Mouse (Mus musculus) liver, adult 2 months (tissue): ENCODE measurements at regions not wholly inside any gene's neighbourhood (a gene's known extent, or its start where the extent isn't known, plus 50 kb on each side); places are given as distances from the start of the nearest gene placed in this dataset.
A peak's percentile ranks its signal among the peaks of the same experiment; 100 is the strongest.

Experiments
- DNase-seq: peaks from one replicate; pipeline ENCODE4 v3.0.0-alpha.2; 2011; ENCODE audit warnings: low read depth, low spot score; ENCODE audit errors: extremely low read depth
- H3K27ac ChIP-seq: fragments of 200-500 bp; replicated peaks from 2 replicates; pipeline ENCODE4 v1.5.1; 2012; ENCODE audit warnings: low read depth, mild to moderate bottlenecking, control low read depth, inconsistent platforms, low read length; ENCODE audit not compliant: insufficient read depth
- H3K27me3 ChIP-seq: fragments of 200-500 bp; 2 replicates; pipeline ENCODE4 v1.6.1; 2012; ENCODE audit warnings: mild to moderate bottlenecking, moderate library complexity, low read length, inconsistent platforms; ENCODE audit not compliant: control insufficient read depth, insufficient read depth
- H3K36me3 ChIP-seq: fragments of 200-500 bp; 2 replicates; pipeline ENCODE4 v1.6.1; 2012; ENCODE audit warnings: low read length, inconsistent platforms; ENCODE audit not compliant: control insufficient read depth, insufficient read depth
- H3K4me1 ChIP-seq: fragments of 200-500 bp; 2 replicates; pipeline ENCODE4 v1.6.1; 2011; ENCODE audit warnings: low read length; ENCODE audit not compliant: control insufficient read depth, insufficient read depth
- H3K4me3 ChIP-seq: fragments of 200-500 bp; 2 replicates; pipeline ENCODE4 v1.5.1; 2011; ENCODE audit warnings: low read depth, mild to moderate bottlenecking, control low read depth, low read length, moderate library complexity; ENCODE audit not compliant: insufficient read depth
- H3K79me2 ChIP-seq: fragments of 200-500 bp; 2 replicates; pipeline ENCODE4 v1.6.1; 2012; ENCODE audit warnings: inconsistent platforms, mild to moderate bottlenecking, low read length, moderate library complexity; ENCODE audit not compliant: control insufficient read depth, insufficient read depth
- H3K9ac ChIP-seq: fragments of 200-500 bp; 2 replicates; pipeline ENCODE4 v1.6.1; 2012; ENCODE audit warnings: low read depth, mild to moderate bottlenecking, control low read depth, inconsistent platforms, low read length
- CTCF ChIP-seq: fragments of 200-500 bp; IDR thresholded peaks from 2 replicates; pipeline ENCODE4 v1.5.1; 2011; ENCODE audit warnings: low read depth, low read length, control low read depth
- POLR2A ChIP-seq: fragments of 200-500 bp; IDR thresholded peaks from 2 replicates; pipeline ENCODE4 v1.6.1; 2011; ENCODE audit warnings: low read length, control low read depth; ENCODE audit not compliant: insufficient read depth; ENCODE audit errors: extremely low read depth
- WGBS: fragments of 180-500 bp; shearing (Covaris S2); methylation state at CpG from one replicate; pipeline ENCODE4 v1.1.7; 2018; 5-methylcytosine and 5-hydroxymethylcytosine counted together

- no peaks in the 10 kb centered on the region; the same call in 1 of the 2 replicates for H3K4me1 ChIP-seq
- H3K36me3 ChIP-seq, result no peaks in the 10 kb centered on the region
- H3K4me3 ChIP-seq, result no peak overlapping the region
- H3K27me3 ChIP-seq, result no peaks in the 10 kb centered on the region
- H3K27ac ChIP-seq, result no peak overlapping the region
- no peak for TF ChIP-seq POLR2A
- no peak for TF ChIP-seq CTCF
- no peaks in the 10 kb centered on the region for H3K79me2 ChIP-seq
- H3K9ac ChIP-seq, result no peak overlapping the region
- DNase-seq, result no peak
- 82% methylated on average over 8 of the region's 8 CpGs for WGBS
Observed at GRCm38 (mm10) chr13:39376677-39377076, 416.0 kb upstream of the Slc35b3 start.

- H3K27ac ChIP-seq, result no peak overlapping the region
- TF ChIP-seq CTCF (no peak), POLR2A (no peak)
- peak; percentile 62 for DNase-seq
- no peak overlapping the region for H3K9ac ChIP-seq
- H3K4me3 ChIP-seq, result no peak overlapping the region
- 17% methylated on average over 6 of the region's 6 CpGs for WGBS
- no peaks in the 10 kb centered on the region for H3K27me3 ChIP-seq
- no peaks in the 10 kb centered on the region; the same call in 1 of the 2 replicates for H3K4me1 ChIP-seq
- H3K36me3 ChIP-seq, result no peaks in the 10 kb centered on the region
- H3K79me2 ChIP-seq, result no peaks in the 10 kb centered on the region
Observed at GRCm38 (mm10) chr13:39376269-39376668, 415.6 kb upstream of the Slc35b3 start.

GRCm38 (mm10) chr13:39372565-39372964 lies 411.9 kb upstream of the Slc35b3 start:
- WGBS, result 83% methylated on average over 3 of the region's 3 CpGs
- no peaks in the 10 kb centered on the region for H3K36me3 ChIP-seq
- H3K27ac ChIP-seq, result no peak overlapping the region
- DNase-seq, result no peak
- peaks cover 3% of the 10 kb centered on the region; the same call in 1 of the 2 replicates for H3K4me1 ChIP-seq
- no peak for TF ChIP-seq POLR2A
- TF ChIP-seq CTCF, result no peak
- H3K9ac ChIP-seq, result no peak overlapping the region
- H3K4me3 ChIP-seq, result no peak overlapping the region
- H3K79me2 ChIP-seq, result no peaks in the 10 kb centered on the region
- no peaks in the 10 kb centered on the region for H3K27me3 ChIP-seq

- peak; percentile 80 for DNase-seq
- no peaks in the 10 kb centered on the region for H3K79me2 ChIP-seq
- no peak overlapping the region for H3K9ac ChIP-seq
- no peaks in the 10 kb centered on the region for H3K4me1 ChIP-seq
- no peak overlapping the region for H3K27ac ChIP-seq
- 32% methylated on average over 4 of the region's 4 CpGs for WGBS
- TF ChIP-seq CTCF (peak; percentile 73), POLR2A (no peak)
- H3K27me3 ChIP-seq, result no peaks in the 10 kb centered on the region
- no peaks in the 10 kb centered on the region for H3K36me3 ChIP-seq
- no peak overlapping the region for H3K4me3 ChIP-seq
Observed at GRCm38 (mm10) chr13:39363637-39364036, 403.0 kb upstream of the Slc35b3 start.

- Histone ChIP-seq H3K27ac (no peak overlapping the region), H3K4me3 (no peak overlapping the region), H3K9ac (no peak overlapping the region), H3K4me1 (no peaks in the 10 kb centered on the region), H3K36me3 (no peaks in the 10 kb centered on the region), H3K79me2 (no peaks in the 10 kb centered on the region), H3K27me3 (no peaks in the 10 kb centered on the region)
- DNase-seq, result no peak
- WGBS, result 92% methylated on average over 13 of the region's 13 CpGs
- TF ChIP-seq CTCF, result no peak
- TF ChIP-seq POLR2A, result no peak
Observed at GRCm38 (mm10) chr13:39362536-39362935, 401.9 kb upstream of the Slc35b3 start.

- WGBS, result 65% methylated on average over 2 of the region's 2 CpGs
- Histone ChIP-seq H3K36me3 (no peaks in the 10 kb centered on the region), H3K4me1 (no peaks in the 10 kb centered on the region), H3K27ac (no peak overlapping the region), H3K9ac (no peak overlapping the region), H3K27me3 (no peaks in the 10 kb centered on the region), H3K4me3 (no peak overlapping the region), H3K79me2 (no peaks in the 10 kb centered on the region)
- no peak for TF ChIP-seq POLR2A
- no peak for TF ChIP-seq CTCF
- DNase-seq, result no peak
Observed at GRCm38 (mm10) chr13:39351606-39352005, 390.9 kb upstream of the Slc35b3 start.
